Mouse (Mus musculus): Measurements from ENCODE around the gene Dnajc17. TPM values are rescaled to one million over a fixed set of nuclear protein-coding genes. Genes with fewer than 3 reads are reported as not detected.

Dnajc17 gene
- polyA plus RNA-seq (2012; fragmentation: generic; extraction: Trizol) = 10 to 100 TPM in 1 of 2 experiments, 1 to 10 TPM in 1; 10.0 to 10.2 TPM

GRCm38 (mm10) chr2:119208344-119209175, at the start of gene Dnajc17, which contains the start of gene Zfyve19:
TSS of gene Dnajc17 (minus strand) at chr2:119208795.
TSS of gene Zfyve19 (plus strand) at chr2:119208617.

GRCm38 (mm10) chr2:119237210-119237870, 28.7 kb upstream of the Dnajc17 start, which contains the start of gene Spint1:
TSS of gene Spint1 (plus strand) at chr2:119237362.

GRCm38 (mm10) chr2:119229775-119230704, 21.4 kb upstream of the Dnajc17 start, which contains the start of gene Ppp1r14d:
TSS of gene Ppp1r14d (minus strand) at chr2:119229906.

GRCm38 (mm10) chr2:119173991-119174651, 34.5 kb downstream of the Dnajc17 start, which contains the start of gene Gm14137:
TSS of gene Gm14137 (plus strand) at chr2:119174509.

GRCm38 (mm10) chr2:119166901-119167865, 41.4 kb downstream of the Dnajc17 start, which contains the start of gene Gchfr:
TSS of gene Gchfr (plus strand) at chr2:119167773.

GRCm38 (mm10) chr2:119156681-119157572, 51.7 kb downstream of the Dnajc17 start, which contains the start of gene Rmdn3:
TSS of gene Rmdn3 (minus strand) at chr2:119157034.

Other genes with a start within 250 kb of the Dnajc17 start
- 10 to 100 TPM in 1 of 2 experiments, 1 to 10 TPM in 1; 4.8 to 15.3 TPM for gene Ccdc32, start 179.4 kb downstream of the Dnajc17 start, polyA plus RNA-seq (2012; fragmentation: generic; extraction: Trizol)
- gene Rpusd2, start 174.0 kb downstream of the Dnajc17 start, polyA plus RNA-seq (2012; fragmentation: generic; extraction: Trizol) = 1 to 10 TPM; 1.1 to 1.2 TPM
- under 1 TPM; 0.08 to 0.97 TPM for gene Knl1, start 161.7 kb downstream of the Dnajc17 start, polyA plus RNA-seq (2012; fragmentation: generic; extraction: Trizol)
- 10 to 100 TPM in 1 of 2 experiments, 1 to 10 TPM in 1; 7.9 to 11.4 TPM for gene Rad51, start 96.0 kb downstream of the Dnajc17 start, polyA plus RNA-seq (2012; fragmentation: generic; extraction: Trizol)
- 10 to 100 TPM in 1 of 2 experiments, 1 to 10 TPM in 1; 3.1 to 12.0 TPM for gene Rmdn3, start 51.8 kb downstream of the Dnajc17 start, polyA plus RNA-seq (2012; fragmentation: generic; extraction: Trizol)
- 100 to 1,000 TPM; 127 to 204 TPM for gene Gchfr, start 41.0 kb downstream of the Dnajc17 start, polyA plus RNA-seq (2012; fragmentation: generic; extraction: Trizol)
- 1 to 10 TPM in 1 of 2 experiments, under 1 TPM in 1; 0.97 to 2.2 TPM for gene Gm14137, start 34.3 kb downstream of the Dnajc17 start, polyA plus RNA-seq (2012; fragmentation: generic; extraction: Trizol)
- gene Zfyve19, start 178 bp downstream of the Dnajc17 start, polyA plus RNA-seq (2012; fragmentation: generic; extraction: Trizol) = 10 to 100 TPM; 26.7 to 32.6 TPM
- gene Ppp1r14d, start 21.1 kb upstream of the Dnajc17 start, polyA plus RNA-seq (2012; fragmentation: generic; extraction: Trizol) = not detected
- under 1 TPM; 0.01 to 0.38 TPM for gene Spint1, start 28.6 kb upstream of the Dnajc17 start, polyA plus RNA-seq (2012; fragmentation: generic; extraction: Trizol)
- gene Rhov, start 62.5 kb upstream of the Dnajc17 start, polyA plus RNA-seq (2012; fragmentation: generic; extraction: Trizol) = 1 to 10 TPM in 1 of 2 experiments, under 1 TPM in 1; 0.63 to 5.3 TPM
- gene Vps18, start 79.9 kb upstream of the Dnajc17 start, polyA plus RNA-seq (2012; fragmentation: generic; extraction: Trizol) = 10 to 100 TPM; 10.5 to 23.7 TPM
- not detected for gene Dll4, start 117.0 kb upstream of the Dnajc17 start, polyA plus RNA-seq (2012; fragmentation: generic; extraction: Trizol)
- gene Chac1, start 142.4 kb upstream of the Dnajc17 start, polyA plus RNA-seq (2012; fragmentation: generic; extraction: Trizol) = 1 to 10 TPM; 4.9 to 10.0 TPM

Data from C3H10T1/2 (cell line).